In genomic region chr5:77383799-77384554, GRCm38 (mm10) we compare ENCODE assay signal across 10 mouse cellular contexts. TPM values are rescaled to one million over a fixed set of nuclear protein-coding genes. Genes with fewer than 3 reads are reported as not detected.
A peak's percentile ranks its signal among the peaks of the same experiment; 100 is the strongest.
DNase-seq lines count a peak whose midpoint lies in the region; TF ChIP-seq lines count a peak whose summit lies in the region.
"Had no signal": no experiment of that assay in that cellular context is flagged by ENCODE, and none has a peak within 500 bp of the region (broad histone marks: within the 10 kb centered on the region; RNA-seq: fewer than 3 reads in every experiment).

No protein-coding gene starts in this region.

- no peak for TF ChIP-seq CTCF in testis, adult 2 months (IDR thresholded peaks at IDR 0.05; ENCODE audit: control insufficient read depth, insufficient read depth, insufficient replicate concordance, low read depth, low read length)

- no peaks in the 10 kb centered on the region for H3K27me3 ChIP-seq in testis, adult 2 months (ENCODE audit: control insufficient read depth, insufficient read depth, low read length)
- H3K27me3 ChIP-seq: hindbrain, embryonic 13.5 days had no signal

- H3K36me3 ChIP-seq in testis, adult 2 months (ENCODE audit: control insufficient read depth, insufficient read depth, low read length): no peaks in the 10 kb centered on the region
- H3K36me3 ChIP-seq: hindbrain, embryonic 13.5 days had no signal

- peak; percentile 57 to 82 for DNase-seq in adrenal gland, adult (ENCODE audit: inconsistent age in 2 of 2, low spot score in 1 of 2)
- no peak for DNase-seq in adrenal gland, postnatal 10 days
- no peak for DNase-seq in testis, postnatal 14 days (ENCODE audit: low spot score)
- peak; percentile 73 for DNase-seq in kidney, postnatal 10 days
- no peak for DNase-seq in layer of hippocampus, adult 11-12 months (ENCODE audit: low spot score)
- DNase-seq in neural tube, embryonic 10.5 days (ENCODE audit: extremely low spot score, low spot score): no peak
- no peak for DNase-seq in layer of hippocampus, postnatal 10 days (ENCODE audit: low spot score in 2 of 2)
- DNase-seq: cerebellum, adult 2 months had no signal

- H3K4me1 ChIP-seq in testis, adult 2 months (ENCODE audit: control insufficient read depth, insufficient read depth, low read length): peaks cover 12% of the 10 kb centered on the region
- H3K4me1 ChIP-seq: hindbrain, embryonic 13.5 days had no signal

- peak overlapping the region; percentile 36; the same call in 1 of the 2 replicates for H3K27ac ChIP-seq in testis, adult 2 months (ENCODE audit: control insufficient read depth, insufficient read depth, low read depth, low read length)
- H3K27ac ChIP-seq: hindbrain, embryonic 13.5 days had no signal

- no peak for TF ChIP-seq POLR2A in testis, adult 2 months (IDR thresholded peaks at IDR 0.05; ENCODE audit: control insufficient read depth, low read depth, low read length)

- H3K4me3 ChIP-seq in testis, adult 2 months (ENCODE audit: control insufficient read depth, low read depth, low read length): no peak overlapping the region
- H3K4me3 ChIP-seq: hindbrain, embryonic 13.5 days had no signal

RNA-seq across cellular contexts. Expression of gene Igfbp7, which starts 23.9 kb away (rescaled TPM):
- total RNA-seq in adrenal gland, postnatal 10 days (2021): 100 to 1,000 TPM; 664 to 746 TPM
- polyA plus RNA-seq in testis, adult 2 months (2012; rRNA removed): 94.8 and 143 TPM in 2 replicates
- 10 to 100 TPM; 52.5 to 60.3 TPM for total RNA-seq in layer of hippocampus, postnatal 10 days (2021)

Comparison
In these comparisons a context has a peak if more than half of its experiments do, and no peak if none do; other contexts are left out.
1. DNase-seq: peak in adrenal gland, adult (2 of 2) and kidney, postnatal 10 days (single experiment); none in adrenal gland, postnatal 10 days (single experiment), testis, postnatal 14 days (single experiment), layer of hippocampus, adult 11-12 months (single experiment), neural tube, embryonic 10.5 days (single experiment) and layer of hippocampus, postnatal 10 days (0 of 2).
2. RNA of gene Igfbp7, which starts 23.9 kb away (total RNA-seq): 664 to 746 TPM in adrenal gland, postnatal 10 days; 52.5 to 60.3 TPM in layer of hippocampus, postnatal 10 days; every median in the first group is over 10 times any median in the second.